Mouse (Mus musculus) midbrain, embryonic 14.5 days (tissue): ENCODE data around the gene Clic4. TPM values are rescaled to one million over a fixed set of nuclear protein-coding genes. Genes with fewer than 3 reads are reported as not detected.

ENCODE experiments used
- ATAC-seq: fragments of 200-750 bp; cut with Nextera tagmentation; 2 replicates; pipeline ENCODE4 v1.8.0; 2017; ENCODE audit warnings: moderate number of reproducible peaks, moderate library complexity; ENCODE audit not compliant: low FRiP score, low TSS enrichment
- DNase-seq: peaks from one replicate; pipeline ENCODE4 v3.0.0-alpha.2; 2015
- H3K27ac ChIP-seq: fragments of 300-500 bp; sonication (generic); replicated peaks from 2 replicates; pipeline ENCODE4 v1.5.1; 2014; ENCODE audit warnings: mild to moderate bottlenecking, low read depth, low read length, moderate library complexity
- H3K27me3 ChIP-seq: fragments of 300-500 bp; sonication (generic); 2 replicates; pipeline ENCODE4 v1.6.1; 2014; ENCODE audit warnings: low read length, control low read depth, mixed read lengths; ENCODE audit not compliant: control insufficient read depth, insufficient read depth
- H3K36me3 ChIP-seq: fragments of 300-500 bp; sonication (generic); 2 replicates; pipeline ENCODE4 v1.6.1; 2014; ENCODE audit warnings: low read length, control low read depth; ENCODE audit not compliant: control insufficient read depth, insufficient read depth
- H3K4me1 ChIP-seq: fragments of 300-500 bp; sonication (generic); 2 replicates; pipeline ENCODE4 v1.6.1; 2014; ENCODE audit warnings: mild to moderate bottlenecking, antibody characterized with exemption, low read length, control low read depth; ENCODE audit not compliant: control insufficient read depth, insufficient read depth
- H3K4me2 ChIP-seq: fragments of 300-500 bp; sonication (generic); 2 replicates; pipeline ENCODE4 v1.6.1; 2014; ENCODE audit warnings: mild to moderate bottlenecking, low read length, moderate library complexity
- H3K4me3 ChIP-seq: fragments of 300-500 bp; sonication (generic); replicated peaks from 2 replicates; pipeline ENCODE4 v1.5.1; 2014; ENCODE audit warnings: low read depth, low read length
- H3K9ac ChIP-seq: fragments of 300-500 bp; sonication (generic); replicated peaks from 2 replicates; pipeline ENCODE4 v1.6.1; 2014; ENCODE audit warnings: mild to moderate bottlenecking, low read length, moderate library complexity
- H3K9me3 ChIP-seq: fragments of 300-500 bp; sonication (generic); 2 replicates; pipeline ENCODE4 v1.6.1; 2016; ENCODE audit warnings: low read length, control low read depth, mixed read lengths; ENCODE audit not compliant: control insufficient read depth
- WGBS: fragments of 180-500 bp; shearing (Covaris S2); extraction: QIAGEN DNeasy Blood & Tissue Kit; methylation state at CpG from one replicate; pipeline ENCODE4 v1.1.7; 2014; 5-methylcytosine and 5-hydroxymethylcytosine counted together
- polyA plus RNA-seq: library from polyadenylated mRNA; unstranded; fragments of >200 nt; fragmentation: Nextera tagmentation; extraction: Ambion mirVana; gene quantifications from 2 replicates; pipeline ENCODE4 v1.2.1, GENCODE M21; 2014

The Clic4 gene
- polyA plus RNA-seq, 1 experiment from 2014 or later: 61.9 TPM

DNA sequence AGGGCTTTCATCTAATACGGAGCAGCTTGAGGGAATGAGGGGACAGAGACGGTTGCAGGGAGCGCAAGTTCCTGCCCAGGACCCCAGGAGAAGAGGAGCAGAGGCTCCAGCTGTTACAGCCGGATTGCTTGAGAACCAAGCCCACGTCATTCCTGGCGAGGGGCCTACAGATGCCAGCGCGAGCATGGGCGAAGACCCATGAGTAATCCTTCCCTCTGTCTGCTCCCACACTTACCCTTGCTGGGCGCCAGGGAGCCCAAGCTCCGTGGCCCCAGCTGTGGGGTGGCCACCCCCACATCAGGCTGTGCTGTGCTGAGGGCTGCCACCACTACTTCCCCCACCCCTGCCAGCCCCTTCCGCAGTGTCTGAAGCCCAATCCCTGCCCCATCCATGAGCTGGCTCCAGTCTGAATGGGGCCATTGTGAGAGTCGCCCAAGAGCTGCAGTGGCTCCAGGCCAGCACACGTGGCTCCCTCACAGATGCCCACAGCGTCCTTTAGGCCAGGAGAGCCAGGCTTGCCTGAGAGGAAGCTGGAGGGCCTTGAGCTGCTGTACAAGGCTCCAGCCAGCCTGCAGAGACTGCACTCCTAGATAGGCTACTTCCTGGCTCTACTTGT, 25.4 kb upstream of the Clic4 start:
- ATAC-seq (0 out of 2 replicates have a peak, but pooled peaks have one; percentile 31), DNase-seq (peak; percentile 68)
- Histone ChIP-seq H3K27ac (no peak overlapping the region), H3K9ac (no peak overlapping the region), H3K4me1 (no peaks in the 10 kb centered on the region), H3K4me2 (no peak overlapping the region), H3K4me3 (no peak overlapping the region), H3K9me3 (no peaks in the 10 kb centered on the region), H3K36me3 (no peaks in the 10 kb centered on the region), H3K27me3 (no peaks in the 10 kb centered on the region)
- 60% methylated on average over 15 of the region's 15 CpGs for WGBS

GRCm38 (mm10) chr4:135297146-135297545, 24.5 kb upstream of the Clic4 start:
- Histone ChIP-seq H3K9ac (no peak overlapping the region), H3K4me2 (no peak overlapping the region), H3K9me3 (no peaks in the 10 kb centered on the region), H3K27me3 (no peaks in the 10 kb centered on the region), H3K36me3 (no peaks in the 10 kb centered on the region), H3K4me1 (no peaks in the 10 kb centered on the region), H3K27ac (no peak overlapping the region), H3K4me3 (no peak overlapping the region)
- ATAC-seq (no peak), DNase-seq (no peak)
- WGBS: 84% methylated on average over 7 of the region's 7 CpGs

DNA sequence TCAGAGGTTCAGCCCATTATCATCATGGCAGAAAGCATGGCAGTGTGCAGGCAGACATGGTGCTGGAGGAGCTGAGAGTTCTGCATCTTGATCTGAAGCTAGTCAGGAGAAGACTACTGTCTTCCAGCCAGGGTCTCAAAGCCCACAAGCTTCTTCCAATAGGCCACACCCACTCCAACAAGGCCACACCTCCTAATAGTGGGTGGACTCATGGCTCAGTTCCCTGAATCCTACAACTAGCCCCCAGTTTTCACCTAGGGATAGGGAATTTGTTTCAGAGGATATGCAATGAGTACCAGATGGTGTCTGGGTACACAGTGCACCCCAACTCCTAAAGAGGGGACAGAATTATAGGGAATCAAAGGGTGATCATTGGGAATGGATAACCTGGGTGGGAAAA, 24.0 kb upstream of the Clic4 start:
- ATAC-seq (no peak), DNase-seq (no peak)
- H3K4me3 ChIP-seq: no peak overlapping the region
- no peaks in the 10 kb centered on the region for H3K27me3 ChIP-seq
- no peaks in the 10 kb centered on the region for H3K9me3 ChIP-seq
- no peak overlapping the region for H3K27ac ChIP-seq
- H3K9ac ChIP-seq: no peak overlapping the region
- H3K36me3 ChIP-seq: no peaks in the 10 kb centered on the region
- no peak overlapping the region for H3K4me2 ChIP-seq
- H3K4me1 ChIP-seq: no peaks in the 10 kb centered on the region

- Histone ChIP-seq H3K4me3 (no peak overlapping the region), H3K27me3 (no peaks in the 10 kb centered on the region), H3K27ac (no peak overlapping the region), H3K4me1 (no peaks in the 10 kb centered on the region), H3K36me3 (no peaks in the 10 kb centered on the region), H3K9me3 (no peaks in the 10 kb centered on the region), H3K9ac (no peak overlapping the region), H3K4me2 (no peak overlapping the region)
- ATAC-seq: no peak
- no peak for DNase-seq
- 92% methylated on average over 3 of the region's 3 CpGs for WGBS
Observed at GRCm38 (mm10) chr4:135293813-135294212, 21.2 kb upstream of the Clic4 start.

- Histone ChIP-seq H3K4me2 (no peak overlapping the region), H3K9ac (no peak overlapping the region), H3K27me3 (no peaks in the 10 kb centered on the region), H3K9me3 (no peaks in the 10 kb centered on the region), H3K36me3 (no peaks in the 10 kb centered on the region), H3K4me1 (no peaks in the 10 kb centered on the region), H3K4me3 (no peak overlapping the region), H3K27ac (no peak overlapping the region)
- 14% methylated on average over 12 of the region's 12 CpGs for WGBS
- no peak for ATAC-seq
- DNase-seq: no peak
Observed at GRCm38 (mm10) chr4:135292477-135293089, 20.0 kb upstream of the Clic4 start.

- no peaks in the 10 kb centered on the region for H3K9me3 ChIP-seq
- H3K4me1 ChIP-seq: 0 out of 2 replicates have a peak, but pooled peaks cover 2% of the 10 kb centered on the region
- DNase-seq (no peak), ATAC-seq (no peak)
- no peak overlapping the region for H3K9ac ChIP-seq
- H3K4me3 ChIP-seq: no peak overlapping the region
- 60% methylated on average over 6 of the region's 6 CpGs for WGBS
- H3K4me2 ChIP-seq: no peak overlapping the region
- H3K36me3 ChIP-seq: no peaks in the 10 kb centered on the region
- no peaks in the 10 kb centered on the region for H3K27me3 ChIP-seq
- no peak overlapping the region for H3K27ac ChIP-seq
Observed at GRCm38 (mm10) chr4:135291841-135292240, 19.2 kb upstream of the Clic4 start.

DNA sequence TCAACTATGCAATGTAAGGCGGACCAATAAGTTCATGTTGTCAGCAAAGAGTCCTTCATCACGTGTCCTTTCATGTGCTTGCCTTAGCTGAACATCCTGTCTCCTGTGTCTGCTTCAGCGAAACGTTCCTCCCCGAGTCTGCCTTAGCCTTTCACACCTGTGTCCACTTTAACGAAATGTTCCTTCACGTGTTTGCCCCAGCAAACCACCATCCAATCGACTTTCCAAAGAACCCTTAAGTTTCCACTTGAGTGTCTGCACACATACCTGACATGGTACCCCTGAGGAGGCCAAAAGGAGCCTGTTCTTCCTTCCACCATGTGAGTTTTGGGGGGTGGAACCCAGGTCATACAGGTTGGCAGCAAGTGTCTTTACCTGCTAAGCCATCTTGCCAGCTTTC, 18.6 kb upstream of the Clic4 start:
- Histone ChIP-seq H3K36me3 (no peaks in the 10 kb centered on the region), H3K4me3 (no peak overlapping the region), H3K27me3 (no peaks in the 10 kb centered on the region), H3K27ac (no peak overlapping the region), H3K9me3 (no peaks in the 10 kb centered on the region), H3K9ac (no peak overlapping the region), H3K4me1 (0 out of 2 replicates have a peak, but pooled peaks cover 3% of the 10 kb centered on the region), H3K4me2 (no peak overlapping the region)
- no peak for DNase-seq
- 91% methylated on average over 8 of the region's 8 CpGs for WGBS
- no peak for ATAC-seq

- Histone ChIP-seq H3K4me2 (no peak overlapping the region), H3K36me3 (no peaks in the 10 kb centered on the region), H3K9ac (no peak overlapping the region), H3K27me3 (no peaks in the 10 kb centered on the region), H3K4me3 (no peak overlapping the region), H3K9me3 (no peaks in the 10 kb centered on the region), H3K4me1 (0 out of 2 replicates have a peak, but pooled peaks cover 3% of the 10 kb centered on the region), H3K27ac (no peak overlapping the region)
- 72% methylated on average over 3 of the region's 3 CpGs for WGBS
- no peak for ATAC-seq
- DNase-seq: no peak
Observed at GRCm38 (mm10) chr4:135287975-135288374, 15.4 kb upstream of the Clic4 start.

GRCm38 (mm10) chr4:135286833-135287395, 14.3 kb upstream of the Clic4 start:
- ATAC-seq (no peak), DNase-seq (no peak)
- Histone ChIP-seq H3K36me3 (no peaks in the 10 kb centered on the region), H3K9ac (no peak overlapping the region), H3K4me3 (no peak overlapping the region), H3K27me3 (no peaks in the 10 kb centered on the region), H3K4me1 (0 out of 2 replicates have a peak, but pooled peaks cover 3% of the 10 kb centered on the region), H3K9me3 (no peaks in the 10 kb centered on the region), H3K4me2 (no peak overlapping the region), H3K27ac (no peak overlapping the region)
- 9% methylated on average over 16 of the region's 16 CpGs for WGBS
